Mouse (Mus musculus) brain, embryonic 14.5 days (tissue): Measurements from ENCODE around the gene Ctla4.

Source experiments
- CTCF ChIP-seq: fragments of 200-500 bp; IDR thresholded peaks from 2 replicates; pipeline ENCODE4 v1.5.1; 2012; ENCODE audit warnings: inconsistent platforms, mild to moderate bottlenecking, moderate library complexity, borderline replicate concordance; ENCODE audit not compliant: insufficient read depth, insufficient read length; ENCODE audit errors: extremely low read depth
- POLR2A ChIP-seq: fragments of 200-500 bp; IDR thresholded peaks from 2 replicates; pipeline ENCODE4 v1.6.1; 2012; ENCODE audit warnings: mild to moderate bottlenecking, inconsistent platforms, borderline replicate concordance; ENCODE audit not compliant: poor library complexity, insufficient read depth, insufficient read length, severe bottlenecking; ENCODE audit errors: extremely low read depth

GRCm38 (mm10) chr1:60940023-60940422 lies 53.2 kb downstream of the Ctla4 start:
- TF ChIP-seq CTCF: no peak
- no peak for TF ChIP-seq POLR2A
